Mouse (Mus musculus) adrenal gland, postnatal 25 days (tissue): ENCODE measurements around the gene Dcaf11. TPM values are rescaled to one million over a fixed set of nuclear protein-coding genes. Genes with fewer than 3 reads are reported as not detected.
A peak's percentile ranks its signal among the peaks of the same experiment; 100 is the strongest.

Experiments used
- DNase-seq: peaks from one replicate; pipeline ENCODE4 v3.0.0; 2021; ENCODE audit warnings: mixed read lengths
- total RNA-seq: library from RNA; stranded (reverse); gene quantifications from 2 replicates; pipeline ENCODE4 v1.2.3, GENCODE M21; 2021

Gene Dcaf11
- total RNA-seq, 1 experiment from 2014 or later = 160 TPM

- DNase-seq = peak; percentile 39
These were observed 58.0 kb downstream of the Dcaf11 start, which contains the start of gene Rec8 for GRCm38 (mm10) chr14:55617822-55618221. Gene Rec8 (plus strand): TSS chr14:55618037.

GRCm38 (mm10) chr14:55618486-55619195 lies 58.8 kb downstream of the Dcaf11 start:
- DNase-seq = no peak

Other genes with a start within 250 kb of the Dcaf11 start
- gene Dhrs4, start 81.2 kb upstream of the Dcaf11 start, total RNA-seq = 83.7 and 89.8 TPM in 2 replicates
- 7.3 and 9.6 TPM in 2 replicates for gene Carmil3, start 69.4 kb upstream of the Dcaf11 start, total RNA-seq
- gene Cpne6, start 49.6 kb upstream of the Dcaf11 start, total RNA-seq = 0.12 TPM in 1 of 2 replicates, not detected in the other
- gene Nrl, start 35.0 kb upstream of the Dcaf11 start, total RNA-seq = not detected in 2 replicates
- gene Pck2, start 19.7 kb upstream of the Dcaf11 start, total RNA-seq = 33.9 and 46.2 TPM in 2 replicates
- gene A730061H03Rik, start 400 bp downstream of the Dcaf11 start, total RNA-seq = 2.6 TPM in 1 of 2 replicates, not detected in the other
- 1.7 and 2.6 TPM in 2 replicates for gene Fitm1, start 15.6 kb downstream of the Dcaf11 start, total RNA-seq
- 328 and 383 TPM in 2 replicates for gene Psme1, start 18.1 kb downstream of the Dcaf11 start, total RNA-seq
- gene Emc9, start 25.3 kb downstream of the Dcaf11 start, total RNA-seq = 34.5 and 61.6 TPM in 2 replicates
- gene Psme2, start 31.1 kb downstream of the Dcaf11 start, total RNA-seq = 357 and 368 TPM in 2 replicates
- gene Rnf31, start 31.7 kb downstream of the Dcaf11 start, total RNA-seq = 37.4 and 49.3 TPM in 2 replicates
- 24.2 and 24.8 TPM in 2 replicates for gene Irf9, start 43.6 kb downstream of the Dcaf11 start, total RNA-seq
- gene Rec8, start 58.0 kb downstream of the Dcaf11 start, total RNA-seq = 13.6 TPM in 2 replicates
- gene Ipo4, start 76.0 kb downstream of the Dcaf11 start, total RNA-seq = 100 and 141 TPM in 2 replicates
- gene Gm49378, start 77.9 kb downstream of the Dcaf11 start, total RNA-seq = 2.4 and 2.5 TPM in 2 replicates
- gene Tm9sf1, start 83.8 kb downstream of the Dcaf11 start, total RNA-seq = 81.1 and 98.6 TPM in 2 replicates
- gene Tssk4, start 90.2 kb downstream of the Dcaf11 start, total RNA-seq = 2.6 and 2.9 TPM in 2 replicates
- gene Mdp1, start 100.5 kb downstream of the Dcaf11 start, total RNA-seq = 73.5 and 88.6 TPM in 2 replicates
- gene Gmpr2, start 111.9 kb downstream of the Dcaf11 start, total RNA-seq = 28.0 and 32.2 TPM in 2 replicates
- 347 and 352 TPM in 2 replicates for gene Nedd8, start 112.1 kb downstream of the Dcaf11 start, total RNA-seq
- 30.0 and 36.4 TPM in 2 replicates for gene Tinf2, start 121.8 kb downstream of the Dcaf11 start, total RNA-seq
- not detected in 2 replicates for gene Tgm1, start 153.9 kb downstream of the Dcaf11 start, total RNA-seq
- 23.7 and 28.1 TPM in 2 replicates for gene Rabggta, start 162.3 kb downstream of the Dcaf11 start, total RNA-seq
- gene Dhrs1, start 185.7 kb downstream of the Dcaf11 start, total RNA-seq = 75.8 and 77.4 TPM in 2 replicates
- gene Nop9, start 185.7 kb downstream of the Dcaf11 start, total RNA-seq = 20.9 and 24.4 TPM in 2 replicates
- 0.79 and 2.9 TPM in 2 replicates for gene Cideb, start 198.5 kb downstream of the Dcaf11 start, total RNA-seq
- 0.12 TPM in 1 of 2 replicates, not detected in the other for gene Ltb4r2, start 201.4 kb downstream of the Dcaf11 start, total RNA-seq
- not detected in 2 replicates for gene Ltb4r1, start 206.0 kb downstream of the Dcaf11 start, total RNA-seq
- gene Adcy4, start 224.1 kb downstream of the Dcaf11 start, total RNA-seq = 8.0 and 10.2 TPM in 2 replicates
- 2.9 and 3.6 TPM in 2 replicates for gene Ripk3, start 228.9 kb downstream of the Dcaf11 start, total RNA-seq